In the genomic region with DNA sequence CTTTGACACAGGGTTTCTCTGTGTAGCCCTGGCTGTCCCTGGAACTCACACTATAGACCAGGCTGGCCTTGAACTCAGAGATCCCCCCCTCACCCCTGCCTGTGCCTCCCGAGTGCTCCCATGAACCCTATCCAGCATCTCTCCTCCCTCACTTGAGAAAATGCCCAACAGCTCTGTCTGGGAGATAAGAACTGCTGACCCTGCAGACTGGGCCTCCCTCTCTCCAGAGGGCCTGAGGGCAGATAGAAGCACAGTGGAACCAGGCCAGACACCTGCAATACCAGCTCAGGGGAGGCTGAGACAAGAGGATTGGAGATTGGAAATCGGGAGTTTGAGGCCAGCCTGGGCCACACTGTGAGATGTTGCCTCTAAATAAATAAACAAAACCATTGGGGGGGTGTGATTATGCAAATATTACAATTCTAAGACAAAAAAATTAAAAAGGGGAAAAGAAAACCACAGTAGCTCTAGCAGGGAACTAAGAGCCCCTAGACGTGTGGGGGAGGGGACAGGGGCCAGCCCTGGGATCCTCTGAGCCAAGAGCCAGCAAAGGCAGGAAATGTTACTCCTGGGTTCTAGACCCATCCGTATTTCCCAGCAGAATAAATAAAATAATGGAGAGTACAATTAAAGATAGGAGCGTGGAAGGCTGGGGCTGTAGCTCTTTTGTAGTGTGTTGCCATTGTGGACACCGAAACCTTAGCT, we compare ENCODE assay signal across 15 mouse cellular contexts. TPM values are rescaled to one million over a fixed set of nuclear protein-coding genes. Genes with fewer than 3 reads are reported as not detected.
A peak's percentile ranks its signal among the peaks of the same experiment; 100 is the strongest.
DNase-seq lines count a peak whose midpoint lies in the region; ATAC-seq and TF ChIP-seq lines count a peak whose summit lies in the region.
"Had no signal": no experiment of that assay in that cellular context is flagged by ENCODE, and none has a peak within 500 bp of the region (broad histone marks: within the 10 kb centered on the region; RNA-seq: fewer than 3 reads in every experiment).

No protein-coding gene starts in this region.

- H3K4me2 ChIP-seq in liver, embryonic 12.5 days = peak overlapping the region; percentile 49
- H3K4me2 ChIP-seq in hindbrain, embryonic 14.5 days (replicated peaks) = no peak overlapping the region
- H3K4me2 ChIP-seq: lung, embryonic 14.5 days; neural tube, embryonic 12.5 days had no signal

- 60% methylated on average over 6 of the region's 6 CpGs for WGBS in spleen, adult 2 months
- WGBS in liver, embryonic 12.5 days (ENCODE audit: insufficient replicate concordance) = 43% methylated on average over 6 of the region's 6 CpGs
- 58% methylated on average over 6 of the region's 6 CpGs for WGBS in hindbrain, embryonic 14.5 days

- H3K9ac ChIP-seq in liver, embryonic 12.5 days = peak overlapping the region; percentile 48; the same call in 1 of the 2 replicates
- no peak overlapping the region for H3K9ac ChIP-seq in hindbrain, embryonic 14.5 days
- H3K9ac ChIP-seq: forebrain, postnatal 0 days; lung, embryonic 14.5 days; neural tube, embryonic 12.5 days had no signal

- TF ChIP-seq POLR2A in spleen, adult 2 months (IDR thresholded peaks at IDR 0.05; ENCODE audit: low read depth, low read length) = no peak

- H3K27me3 ChIP-seq in spleen, adult 2 months (ENCODE audit: control insufficient read depth, insufficient read depth, low read length) = no peaks in the 10 kb centered on the region
- no peaks in the 10 kb centered on the region for H3K27me3 ChIP-seq in G1E (ENCODE audit: insufficient read depth, low read length)
- no peaks in the 10 kb centered on the region for H3K27me3 ChIP-seq in liver, embryonic 12.5 days (replicated peaks)
- H3K27me3 ChIP-seq in hindbrain, embryonic 14.5 days (ENCODE audit: control insufficient read depth, insufficient read depth, low read length) = no peaks in the 10 kb centered on the region
- H3K27me3 ChIP-seq: neural tube, embryonic 12.5 days had no signal

- H3K27ac ChIP-seq in spleen, adult 2 months (ENCODE audit: insufficient read depth, low read length) = peak overlapping the region; percentile 3; the same call in 1 of the 2 replicates
- H3K27ac ChIP-seq in liver, embryonic 12.5 days = peak overlapping the region; percentile 75
- H3K27ac ChIP-seq in hindbrain, embryonic 14.5 days = no peak overlapping the region
- H3K27ac ChIP-seq: neural tube, embryonic 12.5 days; stomach, postnatal 0 days had no signal

- no peaks in the 10 kb centered on the region for H3K9me3 ChIP-seq in G1E (replicated peaks)
- H3K9me3 ChIP-seq in liver, embryonic 12.5 days (replicated peaks) = no peaks in the 10 kb centered on the region
- H3K9me3 ChIP-seq in hindbrain, embryonic 14.5 days (ENCODE audit: control insufficient read depth, low read length) = no peaks in the 10 kb centered on the region
- H3K9me3 ChIP-seq: neural tube, embryonic 12.5 days had no signal

- peaks cover 3% of the 10 kb centered on the region; the same call in 1 of the 2 replicates for H3K4me1 ChIP-seq in spleen, adult 2 months (ENCODE audit: control insufficient read depth, insufficient read depth, insufficient read length)
- H3K4me1 ChIP-seq in G1E (ENCODE audit: insufficient read depth, low read depth, low read length) = peaks cover 76% of the 10 kb centered on the region
- H3K4me1 ChIP-seq in liver, embryonic 12.5 days = peaks cover 79% of the 10 kb centered on the region
- peaks cover 5% of the 10 kb centered on the region; the same call in 1 of the 2 replicates for H3K4me1 ChIP-seq in hindbrain, embryonic 14.5 days (replicated peaks; ENCODE audit: control insufficient read depth, insufficient read depth, low read length)

- ATAC-seq in G1E (ENCODE audit: extremely low read depth, insufficient number of reproducible peaks, low FRiP score, poor library complexity, severe bottlenecking) = 0 out of 2 replicates have a peak, but pooled peaks have one; percentile 36
- ATAC-seq in liver, embryonic 12.5 days = peak; percentile 67
- ATAC-seq in megakaryocyte-erythroid progenitor cell, adult 5-6 weeks (replicated peaks; ENCODE audit: low FRiP score, low TSS enrichment, poor library complexity, severe bottlenecking) = peak; percentile 26
- no peak for ATAC-seq in hindbrain, embryonic 14.5 days (ENCODE audit: low FRiP score)
- no peak for ATAC-seq in CD4-positive, CD25-positive, alpha-beta regulatory T cell, adult 4 months
- ATAC-seq: forebrain, postnatal 0 days had no signal

- no peak overlapping the region for H3K4me3 ChIP-seq in spleen, adult 2 months (ENCODE audit: extremely low read depth, insufficient read depth, insufficient read length)
- peak overlapping the region; percentile 59; the same call in 1 of the 2 replicates for H3K4me3 ChIP-seq in G1E (ENCODE audit: low read depth, low read length)
- H3K4me3 ChIP-seq in liver, embryonic 12.5 days = no peak overlapping the region
- no peak overlapping the region for H3K4me3 ChIP-seq in hindbrain, embryonic 14.5 days (replicated peaks; ENCODE audit: low read length)
- H3K4me3 ChIP-seq: neural tube, embryonic 12.5 days had no signal

- no peak for DNase-seq in spleen, adult 2 months (ENCODE audit: low read depth in 1 of 2, low spot score in 2 of 2)
- DNase-seq in spleen, adult 12 weeks (ENCODE audit: low spot score) = no peak
- peak; percentile 52 for DNase-seq in G1E (ENCODE audit: low spot score)
- DNase-seq in hindbrain, embryonic 14.5 days (ENCODE audit: low spot score) = no peak
- no peak for DNase-seq in layer of hippocampus, adult 9-11 months
- DNase-seq: cerebellum, adult 9-11 months; forebrain, postnatal 0 days; heart, adult 18-20 months; lung, embryonic 14.5 days; thymus, postnatal 4 days had no signal

- TF ChIP-seq CTCF in spleen, adult 2 months (IDR thresholded peaks at IDR 0.05; ENCODE audit: extremely low read depth, insufficient read depth, insufficient read length, insufficient replicate concordance) = no peak
- no peak for TF ChIP-seq CTCF in G1E (IDR thresholded peaks at IDR 0.05; ENCODE audit: low read depth, low read length)

- H3K36me3 ChIP-seq in spleen, adult 2 months (ENCODE audit: control insufficient read depth, insufficient read depth, low read length) = no peaks in the 10 kb centered on the region
- peaks cover 62% of the 10 kb centered on the region for H3K36me3 ChIP-seq in G1E (replicated peaks)
- H3K36me3 ChIP-seq in liver, embryonic 12.5 days = peaks cover 12% of the 10 kb centered on the region
- no peaks in the 10 kb centered on the region; the same call in 1 of the 2 replicates for H3K36me3 ChIP-seq in hindbrain, embryonic 14.5 days (replicated peaks; ENCODE audit: control insufficient read depth, insufficient read depth)
- H3K36me3 ChIP-seq: neural tube, embryonic 12.5 days had no signal

RNA-seq across cellular contexts. Expression of a gene that starts 5.1 kb away (rescaled TPM):
- 9.3 and 9.4 TPM in 2 replicates for polyA plus RNA-seq in spleen, adult 2 months (2012; rRNA removed)
- total RNA-seq in G1E (2014; fragmentation: Nextera tagmentation) (51.6 and 51.8 TPM in 2 replicates), G1E (2017) (7.5 and 8.4 TPM in 2 replicates)
- 38.4 and 41.0 TPM in 2 replicates for polyA plus RNA-seq in G1E (2012)
- 9.3 and 10.6 TPM in 2 replicates for polyA plus RNA-seq in liver, embryonic 12.5 days (2016; fragmentation: Nextera tagmentation; extraction: Ambion mirVana)
- 7.3 and 9.3 TPM in 2 replicates for total RNA-seq in megakaryocyte-erythroid progenitor cell, adult 5-6 weeks (2014; fragmentation: Nextera tagmentation)
- total RNA-seq in megakaryocyte-erythroid progenitor cell, adult 5-6 weeks (2017) = 2.6 and 3.8 TPM in 2 replicates
- 6.7 and 7.1 TPM in 2 replicates for polyA plus RNA-seq in hindbrain, embryonic 14.5 days (2014; fragmentation: Nextera tagmentation; extraction: Ambion mirVana)
- polyA plus RNA-seq in CD4-positive, CD25-positive, alpha-beta regulatory T cell, adult 4 months (2017; shearing (Covaris generic)) = 1 to 10 TPM; 1.6 to 2.4 TPM

RNA-seq across cellular contexts. Expression of a gene that starts 28.3 kb away (rescaled TPM):
- 69.5 and 73.4 TPM in 2 replicates for polyA plus RNA-seq in spleen, adult 2 months (2012; rRNA removed)
- total RNA-seq in G1E (2014; fragmentation: Nextera tagmentation) (797 and 914 TPM in 2 replicates), G1E (2017) (868 and 1,005 TPM in 2 replicates)
- polyA plus RNA-seq in G1E (2012) = 155 and 240 TPM in 2 replicates
- 2,000 and 2,061 TPM in 2 replicates for polyA plus RNA-seq in liver, embryonic 12.5 days (2016; fragmentation: Nextera tagmentation; extraction: Ambion mirVana)
- total RNA-seq in megakaryocyte-erythroid progenitor cell, adult 5-6 weeks (2014; fragmentation: Nextera tagmentation) = 1,479 and 1,723 TPM in 2 replicates
- total RNA-seq in megakaryocyte-erythroid progenitor cell, adult 5-6 weeks (2017) = 2,914 and 3,482 TPM in 2 replicates
- 1,422 and 1,589 TPM in 2 replicates for polyA plus RNA-seq in hindbrain, embryonic 14.5 days (2014; fragmentation: Nextera tagmentation; extraction: Ambion mirVana)
- polyA plus RNA-seq in CD4-positive, CD25-positive, alpha-beta regulatory T cell, adult 4 months (2017; shearing (Covaris generic)) = 100 to 1,000 TPM; 163 to 184 TPM

RNA-seq across cellular contexts. Expression of a gene that starts 30.2 kb away (rescaled TPM):
- 17.8 and 18.2 TPM in 2 replicates for polyA plus RNA-seq in spleen, adult 2 months (2012; rRNA removed)
- total RNA-seq in G1E (2014; fragmentation: Nextera tagmentation) = 240 and 275 TPM in 2 replicates
- 329 and 337 TPM in 2 replicates for total RNA-seq in G1E (2017)
- polyA plus RNA-seq in G1E (2012) = 164 and 213 TPM in 2 replicates
- polyA plus RNA-seq in liver, embryonic 12.5 days (2016; fragmentation: Nextera tagmentation; extraction: Ambion mirVana) = 143 and 148 TPM in 2 replicates
- total RNA-seq in megakaryocyte-erythroid progenitor cell, adult 5-6 weeks (2014; fragmentation: Nextera tagmentation) = 160 and 183 TPM in 2 replicates
- total RNA-seq in megakaryocyte-erythroid progenitor cell, adult 5-6 weeks (2017) = 481 and 593 TPM in 2 replicates
- 126 and 136 TPM in 2 replicates for polyA plus RNA-seq in hindbrain, embryonic 14.5 days (2014; fragmentation: Nextera tagmentation; extraction: Ambion mirVana)
- polyA plus RNA-seq in CD4-positive, CD25-positive, alpha-beta regulatory T cell, adult 4 months (2017; shearing (Covaris generic)) = 100 to 1,000 TPM; 322 to 338 TPM

RNA-seq across cellular contexts. Expression of a gene that starts 41.5 kb away (rescaled TPM):
- polyA plus RNA-seq in spleen, adult 2 months (2012; rRNA removed) = 3.0 and 3.7 TPM in 2 replicates
- total RNA-seq in G1E (2014; fragmentation: Nextera tagmentation) (20.5 and 21.2 TPM in 2 replicates), G1E (2017) (20.9 and 22.2 TPM in 2 replicates)
- polyA plus RNA-seq in G1E (2012) = 7.8 and 8.1 TPM in 2 replicates
- polyA plus RNA-seq in liver, embryonic 12.5 days (2016; fragmentation: Nextera tagmentation; extraction: Ambion mirVana) = 19.4 and 21.2 TPM in 2 replicates
- total RNA-seq in megakaryocyte-erythroid progenitor cell, adult 5-6 weeks (2014; fragmentation: Nextera tagmentation) = 21.2 and 23.4 TPM in 2 replicates
- 8.2 and 16.3 TPM in 2 replicates for total RNA-seq in megakaryocyte-erythroid progenitor cell, adult 5-6 weeks (2017)
- polyA plus RNA-seq in hindbrain, embryonic 14.5 days (2014; fragmentation: Nextera tagmentation; extraction: Ambion mirVana) = 8.5 and 10.7 TPM in 2 replicates
- polyA plus RNA-seq in CD4-positive, CD25-positive, alpha-beta regulatory T cell, adult 4 months (2017; shearing (Covaris generic)) = 10 to 100 TPM; 24.7 to 30.1 TPM

RNA-seq across cellular contexts. Expression of a gene that starts 58.7 kb away (rescaled TPM):
- polyA plus RNA-seq in spleen, adult 2 months (2012; rRNA removed) = 10.5 and 10.6 TPM in 2 replicates
- total RNA-seq in G1E (2014; fragmentation: Nextera tagmentation) = not detected in 2 replicates
- 2.0 and 2.1 TPM in 2 replicates for total RNA-seq in G1E (2017)
- polyA plus RNA-seq in G1E (2012) = 0.02 and 0.03 TPM in 2 replicates
- polyA plus RNA-seq in liver, embryonic 12.5 days (2016; fragmentation: Nextera tagmentation; extraction: Ambion mirVana) = 0.77 and 0.94 TPM in 2 replicates
- total RNA-seq in megakaryocyte-erythroid progenitor cell, adult 5-6 weeks (2014; fragmentation: Nextera tagmentation) = not detected in 2 replicates
- 0.23 TPM in 1 of 2 replicates, not detected in the other for total RNA-seq in megakaryocyte-erythroid progenitor cell, adult 5-6 weeks (2017)
- polyA plus RNA-seq in hindbrain, embryonic 14.5 days (2014; fragmentation: Nextera tagmentation; extraction: Ambion mirVana) = 0.43 and 0.67 TPM in 2 replicates
- polyA plus RNA-seq in CD4-positive, CD25-positive, alpha-beta regulatory T cell, adult 4 months (2017; shearing (Covaris generic)) = 1 to 10 TPM; 3.8 to 4.2 TPM

Comparison
In these comparisons a context has a peak if more than half of its experiments do, and no peak if none do; other contexts are left out.
1. ATAC-seq: peak in G1E (single experiment), liver, embryonic 12.5 days (single experiment) and megakaryocyte-erythroid progenitor cell, adult 5-6 weeks (single experiment); none in hindbrain, embryonic 14.5 days (single experiment) and CD4-positive, CD25-positive, alpha-beta regulatory T cell, adult 4 months (single experiment).